Mouse (Mus musculus) kidney, postnatal 14 days (tissue): Measurements from ENCODE around the gene Pex11a.

Experiments
- DNase-seq: peaks from one replicate; pipeline ENCODE4 v3.0.0; 2022; ENCODE audit warnings: mixed read lengths

Gene Pex11a

DNA sequence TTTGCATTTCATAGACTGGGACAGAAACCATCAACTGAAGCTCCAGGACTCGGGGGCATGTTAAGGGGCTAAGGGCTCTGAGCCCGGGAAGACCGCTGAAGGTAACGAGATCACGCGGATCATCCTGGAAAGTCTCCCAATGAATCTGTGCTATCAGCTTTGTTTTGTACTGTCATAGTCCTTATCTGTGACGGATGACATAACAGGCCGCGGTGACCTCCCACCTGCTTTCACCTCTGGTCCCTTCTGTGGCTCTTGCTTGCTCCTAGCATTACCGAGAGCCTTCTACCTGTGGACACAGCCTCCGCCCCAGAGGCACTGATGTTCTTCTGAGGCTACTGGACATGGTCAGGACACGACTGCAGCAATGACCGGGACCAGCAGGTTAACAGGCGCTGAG is 6.4 kb downstream of the Pex11a start:
- no peak for DNase-seq

DNA sequence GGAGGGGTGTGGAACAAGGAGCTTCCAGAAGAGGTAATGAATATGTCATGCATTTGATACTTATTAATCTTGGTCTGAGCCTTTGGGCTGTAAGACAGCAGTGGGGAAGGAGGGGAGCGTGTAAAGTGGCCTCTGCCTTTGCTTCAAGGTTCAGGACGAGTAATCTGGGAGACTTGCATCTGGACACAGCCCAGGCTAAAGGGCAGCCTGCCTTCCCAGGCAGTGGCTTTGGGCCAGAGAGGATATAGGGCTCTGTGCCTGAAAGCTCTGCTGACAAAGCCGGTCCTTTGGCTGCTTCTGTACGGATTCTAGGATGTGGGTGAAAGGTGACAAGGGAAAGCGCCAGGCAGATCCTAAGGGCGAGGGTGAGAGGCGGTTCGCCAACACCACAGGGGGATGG is 8.4 kb downstream of the Pex11a start:
- peak; percentile 92 for DNase-seq

DNA sequence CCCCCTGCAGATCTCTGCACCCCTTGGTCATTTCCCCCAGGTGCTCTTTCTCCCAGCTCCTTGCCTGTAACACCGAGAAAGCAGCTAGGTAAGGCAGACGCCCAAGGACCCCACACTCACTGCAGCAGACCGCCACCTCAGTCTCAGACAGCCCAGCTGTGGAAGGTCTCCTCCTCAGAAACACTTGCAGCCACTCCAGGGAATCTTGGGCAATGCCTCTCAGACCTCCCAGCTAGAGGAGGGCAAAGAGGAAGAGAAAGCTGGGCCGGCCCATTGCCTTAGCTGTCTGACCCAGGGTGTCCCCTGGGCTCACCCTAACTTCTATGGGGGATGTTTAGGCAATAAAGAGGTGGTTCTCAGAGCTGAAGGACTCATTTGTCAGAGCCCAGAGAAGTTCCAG is 10.3 kb downstream of the Pex11a start, which contains the start of gene Plin1:
Gene Plin1, minus strand, starts transcription at position 282 of the 400 bp plus-strand sequence.
- DNase-seq: no peak

DNA sequence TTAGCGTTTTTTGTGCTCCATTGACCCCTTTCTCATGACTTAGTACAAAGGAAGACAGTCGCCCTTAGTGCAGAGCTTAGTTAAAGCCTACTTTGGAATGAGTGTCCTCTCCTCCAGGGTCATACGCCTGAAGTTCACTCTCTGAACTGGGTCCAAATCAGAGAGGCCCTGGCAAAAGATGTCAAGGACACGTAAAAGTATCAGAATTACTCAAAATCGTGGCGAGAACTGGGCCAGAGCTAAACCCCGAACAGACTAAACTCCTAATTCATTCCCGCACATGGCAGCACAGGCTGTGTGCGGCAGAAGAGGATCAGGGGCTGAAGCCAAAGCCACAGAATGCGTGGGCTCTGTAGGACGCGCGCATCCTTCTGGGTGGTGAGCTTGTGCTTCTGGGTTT is 11.5 kb downstream of the Pex11a start:
- DNase-seq: no peak

DNA sequence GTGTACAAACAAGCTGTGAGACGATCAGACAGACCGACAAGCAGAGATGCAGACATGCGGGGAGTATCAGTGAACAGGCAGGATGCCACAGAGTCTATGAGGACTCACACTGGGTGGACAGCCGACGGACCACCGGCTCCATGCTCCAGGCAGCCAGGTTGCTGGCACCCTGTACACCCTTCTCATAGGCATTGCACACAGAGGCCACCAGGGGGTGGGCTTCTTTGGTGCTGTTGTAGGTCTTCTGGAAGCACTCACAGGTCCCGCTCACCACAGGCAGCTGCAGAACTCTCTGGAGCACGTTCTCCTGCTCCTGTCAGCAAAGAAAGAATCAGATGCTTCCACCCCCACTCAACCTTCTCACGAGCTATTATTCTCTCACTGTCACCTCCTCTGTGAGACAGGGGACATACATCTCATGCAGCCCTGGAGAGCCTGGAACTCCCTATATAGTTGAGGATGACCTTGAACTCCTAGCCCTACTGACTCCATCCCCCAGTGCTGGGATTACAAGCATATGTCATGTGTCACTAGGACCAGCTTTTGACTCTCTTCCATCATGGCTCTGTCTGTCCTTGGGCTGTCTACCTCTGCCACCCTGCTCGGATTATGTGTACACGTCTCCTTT is 13.1 kb downstream of the Pex11a start:
- no peak for DNase-seq

DNA sequence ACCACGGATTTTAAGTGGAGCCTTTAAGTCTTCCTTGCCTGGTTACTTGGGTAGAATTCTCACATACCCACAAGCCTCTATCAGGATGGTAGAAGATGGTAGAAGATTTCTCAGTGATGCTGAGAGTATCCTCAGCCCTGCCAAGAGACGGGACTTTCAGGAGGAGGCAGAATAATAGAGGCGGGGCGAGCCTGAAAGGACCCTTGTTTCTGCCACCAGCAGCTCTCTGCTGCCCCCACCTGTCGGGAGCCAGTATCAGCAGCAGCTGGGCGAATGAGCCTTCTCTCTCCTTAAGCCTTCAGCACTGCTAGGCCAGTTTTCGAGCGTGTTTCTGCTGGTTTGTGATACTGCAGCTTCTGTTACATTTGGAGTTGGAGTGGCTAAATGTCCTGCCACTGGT is 13.8 kb downstream of the Pex11a start:
- DNase-seq: peak; percentile 71

DNA sequence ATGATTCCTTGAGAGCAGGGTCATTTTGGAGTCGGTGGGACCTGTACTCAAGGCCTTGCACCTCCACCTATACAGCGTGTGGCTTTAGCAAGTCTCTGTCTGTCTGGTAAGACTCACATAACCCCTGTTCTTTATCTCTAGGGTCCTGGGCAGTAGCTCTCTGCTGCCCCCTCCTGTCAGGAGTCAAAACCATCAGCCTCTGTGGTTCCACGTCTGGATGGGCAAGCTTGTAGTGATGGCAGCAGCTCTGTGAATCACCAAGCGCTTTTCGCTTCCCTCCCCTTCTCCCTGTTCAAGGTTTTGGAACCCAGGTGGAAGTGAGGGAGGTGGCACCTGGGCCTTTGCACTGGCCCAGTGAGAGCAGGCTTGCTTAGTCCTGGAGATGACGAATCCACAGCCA is 14.7 kb downstream of the Pex11a start:
- DNase-seq: peak; percentile 76

DNA sequence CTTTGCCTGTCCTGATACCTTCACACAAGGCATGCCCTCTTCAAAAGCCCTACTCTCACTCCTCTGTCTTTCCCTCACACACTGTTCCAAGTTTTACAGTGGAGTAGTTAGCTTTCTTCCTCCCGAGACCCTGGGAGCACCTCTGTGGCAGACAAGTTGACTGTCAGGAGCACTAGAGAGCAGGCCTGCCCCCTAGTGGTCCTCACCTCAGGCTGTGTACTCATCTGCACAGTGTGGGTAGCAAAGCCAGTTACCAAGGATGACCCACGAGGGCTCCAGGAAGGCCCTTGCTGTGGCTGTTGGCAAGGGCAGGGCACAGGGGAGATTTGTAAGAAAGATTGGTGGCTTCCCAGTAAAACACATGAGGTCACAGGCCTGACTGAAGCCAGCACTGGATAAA is 15.8 kb downstream of the Pex11a start:
- peak; percentile 73 for DNase-seq

DNA sequence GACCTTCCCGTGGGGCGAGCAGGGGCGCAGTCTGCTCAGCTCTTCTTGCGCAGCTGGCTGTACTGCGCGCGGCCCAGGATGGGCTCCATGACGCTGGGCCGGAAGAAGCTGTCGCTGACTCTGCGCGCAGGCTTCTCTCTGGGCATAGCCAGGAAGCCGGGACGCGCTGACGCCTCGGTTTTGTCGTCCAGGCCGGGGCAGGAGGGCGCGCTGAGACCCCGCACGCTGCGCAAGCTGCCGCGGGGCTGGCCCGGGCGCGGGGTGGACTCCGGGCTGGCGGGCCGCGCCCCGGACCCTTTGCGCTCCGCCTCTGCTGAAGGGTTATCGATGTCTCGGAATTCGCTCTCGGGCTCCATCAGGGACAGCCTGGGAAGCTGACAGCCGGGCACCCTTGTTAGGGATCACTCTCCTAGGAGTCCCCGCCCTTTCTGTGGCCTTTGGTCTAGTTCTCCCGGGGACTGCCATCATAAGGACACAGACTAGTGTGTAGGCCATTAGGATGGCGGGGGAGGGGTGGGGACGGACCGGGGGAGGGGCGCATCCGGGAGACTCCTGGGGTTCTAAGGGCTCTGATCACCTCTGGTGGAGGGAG is 21.4 kb downstream of the Pex11a start:
- DNase-seq: peak; percentile 70

DNA sequence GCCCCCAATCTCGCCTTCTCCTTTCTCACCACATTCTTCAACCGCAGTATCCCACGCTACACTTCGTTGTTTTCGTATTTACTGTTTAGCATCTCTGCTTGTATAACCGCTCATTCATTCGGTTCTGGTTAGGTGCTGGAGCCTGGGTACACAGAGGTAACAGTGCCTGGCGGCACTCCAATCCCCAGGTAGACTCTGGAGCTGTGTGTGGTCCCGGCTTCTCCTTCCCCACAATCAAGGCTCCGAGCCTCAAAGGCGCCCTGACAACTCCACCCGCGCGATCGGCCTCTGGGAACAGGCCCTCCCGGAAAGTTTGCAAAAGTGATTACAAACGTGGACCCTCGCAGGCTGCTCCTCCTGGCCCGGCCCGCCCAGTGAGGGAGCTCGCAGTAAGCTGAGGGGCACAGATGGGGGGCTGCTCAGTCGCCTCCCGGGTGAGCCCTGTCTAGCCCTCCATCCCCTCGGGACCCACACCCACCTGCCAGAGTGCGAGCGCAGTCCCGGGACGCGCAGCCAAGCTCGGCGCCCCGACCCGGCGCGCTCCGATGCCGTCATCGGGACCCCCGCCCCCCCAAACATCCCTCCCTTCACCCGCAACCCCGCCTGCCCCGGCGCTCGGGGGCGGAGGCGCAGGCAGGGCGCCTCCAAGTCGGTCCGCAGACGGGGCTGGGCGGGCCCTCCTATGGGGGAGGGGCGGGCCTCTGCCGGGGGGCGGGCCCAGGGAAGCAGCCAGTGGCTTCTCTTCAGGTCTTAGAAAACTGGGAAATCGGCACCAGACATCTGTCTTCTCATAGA is 27.5 kb downstream of the Pex11a start, which contains the start of gene Kif7:
Gene Kif7, minus strand, starts transcription at position 534 of the 795 bp plus-strand sequence.
- peak; percentile 92 for DNase-seq

DNA sequence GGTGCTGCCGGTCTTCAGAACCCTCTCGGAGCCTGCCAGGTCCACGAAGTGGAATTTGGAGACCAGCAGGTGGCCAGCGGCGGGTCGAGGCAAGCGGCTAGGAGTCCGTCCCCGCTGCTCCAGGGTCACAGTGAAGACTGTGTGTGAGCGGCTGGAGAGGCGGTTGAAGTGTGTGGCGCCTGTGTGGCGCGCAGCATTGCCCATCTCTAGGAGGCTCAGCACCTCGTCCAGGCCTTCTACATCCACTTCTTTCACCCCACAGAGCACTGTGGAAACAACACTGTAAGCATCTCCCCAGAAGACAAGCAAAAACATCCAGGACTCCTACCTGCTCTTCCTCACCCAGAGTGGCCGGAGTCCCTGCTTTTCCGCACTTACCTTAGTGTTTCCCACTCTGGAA is 32.1 kb downstream of the Pex11a start:
- DNase-seq: no peak

DNA sequence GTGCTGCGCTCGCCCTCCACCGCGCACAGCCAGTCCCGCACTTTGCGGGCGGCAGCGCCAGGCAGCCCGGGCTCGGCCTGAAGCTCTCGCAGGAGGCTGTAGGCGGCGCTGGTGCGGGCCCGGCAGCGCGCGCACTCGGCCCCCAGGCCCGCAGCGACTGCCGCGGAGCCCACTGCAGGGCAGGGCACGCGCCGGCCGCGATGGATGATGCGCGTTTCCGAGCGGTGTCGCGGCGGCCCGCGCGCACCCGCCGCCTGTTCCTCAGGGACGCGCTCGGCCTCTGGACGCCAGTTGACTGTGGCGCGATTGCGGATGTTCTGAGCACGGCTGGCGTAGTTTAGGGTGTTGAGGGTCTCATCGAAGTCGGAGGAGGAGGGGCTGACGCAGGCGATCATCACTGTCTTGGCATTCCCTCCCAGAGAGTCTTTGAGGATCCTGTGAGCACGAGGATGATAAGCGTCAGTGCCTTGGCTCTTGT is 32.8 kb downstream of the Pex11a start:
- DNase-seq: peak; percentile 43

DNA sequence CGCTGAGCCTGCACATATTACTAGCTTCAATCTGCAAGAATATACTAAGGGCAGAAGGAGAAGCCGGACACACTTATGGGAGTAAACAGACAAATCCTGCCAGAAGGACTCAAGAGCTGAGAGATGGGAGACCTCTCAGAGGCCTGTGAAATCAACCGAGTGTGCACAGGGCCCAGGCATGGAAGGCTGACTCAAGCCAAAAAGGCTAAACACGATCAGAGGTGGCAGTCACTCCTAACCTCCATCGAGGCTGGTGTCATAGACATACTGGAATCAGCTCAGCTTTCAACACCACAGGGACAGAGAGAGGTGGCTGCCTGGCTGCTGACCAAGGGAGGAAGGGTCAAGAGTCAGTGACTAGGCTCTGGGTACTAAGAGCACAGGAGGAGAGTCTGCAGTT is 37.7 kb downstream of the Pex11a start:
- no peak for DNase-seq

DNA sequence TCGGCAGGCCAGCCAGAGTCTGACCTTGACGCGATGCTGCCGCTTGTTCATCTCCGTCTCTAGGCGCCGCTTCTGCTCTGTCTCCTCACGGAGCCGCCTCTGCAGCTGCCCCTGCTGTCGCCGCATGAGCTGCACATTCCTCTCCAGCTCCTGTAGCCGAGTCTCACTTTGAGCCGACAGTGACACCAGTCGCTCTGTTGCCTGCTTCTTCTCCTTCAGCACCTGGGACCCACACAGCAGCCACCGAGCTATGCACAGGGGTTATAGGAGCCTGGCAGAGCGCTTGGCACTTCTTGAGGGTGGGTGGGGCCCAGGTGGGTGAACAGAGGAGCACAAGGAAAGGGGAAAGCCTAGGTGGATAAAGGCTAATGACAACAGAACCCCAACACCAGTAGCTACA is 40.2 kb downstream of the Pex11a start:
- DNase-seq: no peak

DNA sequence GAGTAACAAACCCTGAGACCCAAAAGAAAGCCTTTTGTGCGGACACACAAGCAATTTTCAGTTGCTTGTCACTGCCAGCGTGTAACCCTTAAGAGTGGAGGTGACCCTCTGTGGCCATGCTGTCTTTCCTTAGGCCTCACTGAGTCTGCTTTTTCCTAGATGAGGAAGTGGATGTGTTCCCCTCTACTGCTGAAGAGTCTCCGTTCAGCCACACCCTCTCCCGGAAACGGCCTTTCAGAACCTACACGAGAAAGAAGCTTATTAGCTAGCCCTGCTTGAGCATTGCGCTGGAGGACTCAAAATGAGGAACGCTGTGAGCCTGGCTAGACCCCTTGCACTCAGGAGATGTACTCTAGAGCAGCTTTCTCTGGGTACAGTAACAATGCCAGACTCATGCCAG is 46.4 kb downstream of the Pex11a start:
- DNase-seq: no peak
